Mouse (Mus musculus) olfactory bulb, adult 2 months (tissue): ENCODE measurements around the gene Stip1. TPM values are rescaled to one million over a fixed set of nuclear protein-coding genes. Genes with fewer than 3 reads are reported as not detected.

Experiments used
- H3K27ac ChIP-seq: fragments of 200-500 bp; 2 replicates; pipeline ENCODE4 v1.5.1; 2012; ENCODE audit warnings: low read depth, low read length; ENCODE audit not compliant: insufficient read depth
- H3K4me1 ChIP-seq: fragments of 200-500 bp; 2 replicates; pipeline ENCODE4 v1.6.1; 2012; ENCODE audit warnings: low read length; ENCODE audit not compliant: control insufficient read depth, insufficient read depth
- H3K4me3 ChIP-seq: fragments of 200-500 bp; 2 replicates; pipeline ENCODE4 v1.5.1; 2012; ENCODE audit warnings: mild to moderate bottlenecking, low read depth, low read length, moderate library complexity; ENCODE audit not compliant: insufficient read depth
- CTCF ChIP-seq: fragments of 200-500 bp; IDR thresholded peaks from 2 replicates; pipeline ENCODE4 v1.5.1; 2012; ENCODE audit warnings: low read depth, mild to moderate bottlenecking, low read length, moderate library complexity; ENCODE audit not compliant: insufficient read depth
- POLR2A ChIP-seq: fragments of 200-500 bp; IDR thresholded peaks from 2 replicates; pipeline ENCODE4 v1.6.1; 2012; ENCODE audit warnings: mild to moderate bottlenecking, low read depth, low read length, moderate library complexity; ENCODE audit not compliant: insufficient read depth
- WGBS: fragments of 180-500 bp; shearing (Covaris S2); methylation state at CpG from one replicate; pipeline ENCODE4 v1.1.7; 2018; 5-methylcytosine and 5-hydroxymethylcytosine counted together
- polyA plus RNA-seq: library from polyadenylated mRNA; stranded (reverse); fragments of >200 nt; gene quantifications from 2 replicates; pipeline ENCODE4 v1.2.4, GENCODE M21; 2012; ENCODE audit warnings: low replicate concordance; ENCODE audit not compliant: missing spikeins, insufficient read depth, insufficient read length

Gene Stip1
- polyA plus RNA-seq, 1 experiment: 145 TPM

DNA sequence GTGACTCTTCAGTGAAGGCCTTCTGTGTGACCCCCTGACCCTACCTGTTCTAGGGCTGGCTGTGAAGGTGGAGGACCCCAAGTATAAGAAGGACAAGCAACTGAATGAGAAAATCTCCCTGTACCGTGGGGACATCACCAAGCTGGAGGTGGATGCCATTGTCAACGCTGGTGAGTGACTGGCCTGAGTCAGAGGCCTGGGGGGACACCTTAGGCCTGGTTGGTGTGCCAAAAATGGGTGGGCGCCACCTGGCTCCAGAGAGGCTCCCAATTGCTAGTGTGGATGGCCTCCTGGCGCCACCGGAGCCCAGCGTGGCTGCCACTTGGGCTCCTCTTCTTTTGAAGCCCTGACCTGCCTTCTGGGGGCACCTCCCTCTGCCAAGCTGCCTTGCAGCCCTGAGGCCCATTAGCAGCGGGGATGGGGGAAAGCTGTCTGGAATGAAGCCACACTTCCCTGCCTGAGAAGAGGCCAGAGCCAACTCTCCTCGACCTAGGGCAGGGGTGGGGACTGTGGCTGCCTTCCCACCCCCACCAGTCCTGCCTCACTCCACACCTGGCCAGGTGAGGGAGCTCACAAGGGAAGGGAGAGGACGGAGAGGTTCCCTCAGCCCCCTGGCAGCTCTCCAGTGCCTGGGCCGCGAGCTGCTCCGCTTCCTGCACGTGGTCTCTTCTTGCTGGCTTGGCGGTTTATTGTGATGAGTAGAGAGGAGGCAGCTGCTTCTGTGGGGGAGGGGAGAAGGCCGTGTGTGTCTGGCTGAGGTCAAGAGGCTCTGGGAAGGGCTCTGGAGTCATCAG, 26.5 kb upstream of the Stip1 start:
- Histone ChIP-seq H3K27ac (no peak overlapping the region), H3K4me1 (peaks cover 39% of the 10 kb centered on the region), H3K4me3 (no peak overlapping the region)
- 39% methylated on average over 15 of the region's 15 CpGs for WGBS
- TF ChIP-seq CTCF: no peak
- no peak for TF ChIP-seq POLR2A

DNA sequence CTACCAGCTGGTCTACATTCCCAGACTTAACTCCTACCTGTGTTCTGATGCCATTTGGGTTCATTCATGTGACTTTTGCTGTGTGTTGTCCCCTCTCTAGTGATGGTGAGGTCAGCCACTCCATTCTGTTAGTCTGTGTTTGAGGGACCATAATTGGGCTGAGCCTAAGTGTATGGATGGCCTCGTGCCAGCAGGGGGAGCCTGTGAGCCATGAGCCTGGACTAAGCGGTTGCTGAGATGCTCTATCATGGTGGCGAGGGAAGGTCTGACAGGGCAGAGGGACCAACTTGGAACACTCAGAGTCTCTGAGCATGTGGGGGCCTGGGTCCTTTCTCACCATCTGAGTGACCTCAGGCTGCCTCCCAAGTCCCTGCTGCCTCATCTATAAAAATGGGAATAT, 24.8 kb upstream of the Stip1 start:
- no peak overlapping the region for H3K4me3 ChIP-seq
- no peak overlapping the region for H3K27ac ChIP-seq
- H3K4me1 ChIP-seq: peaks cover 33% of the 10 kb centered on the region
- TF ChIP-seq POLR2A (0 out of 2 replicates have a peak, but pooled peaks have one; percentile 14), CTCF (peak; percentile 83)
- WGBS: 2% methylated on average over 3 of the region's 3 CpGs

DNA sequence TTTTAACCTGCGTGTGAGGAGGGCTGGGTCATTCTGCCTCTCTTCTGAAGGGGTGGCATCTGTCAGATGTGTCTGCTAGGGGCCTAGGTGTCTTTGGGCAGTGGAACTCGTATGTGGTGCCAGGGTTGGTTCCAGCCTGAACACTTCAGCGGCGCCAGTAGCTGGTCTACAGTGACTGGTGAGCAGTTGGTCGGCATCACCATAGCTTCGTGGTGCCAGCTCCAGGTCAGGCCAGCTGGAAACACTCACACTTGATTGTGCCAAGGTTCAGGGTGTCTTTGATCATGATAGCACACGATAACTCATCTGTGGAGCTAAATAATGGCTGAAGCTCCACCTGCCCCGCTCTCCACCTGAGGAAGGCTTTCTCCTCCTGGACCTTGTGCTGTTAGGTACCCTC, 23.1 kb upstream of the Stip1 start:
- WGBS: 88% methylated on average over 8 of the region's 8 CpGs
- no peak overlapping the region for H3K27ac ChIP-seq
- no peak overlapping the region for H3K4me3 ChIP-seq
- H3K4me1 ChIP-seq: peaks cover 24% of the 10 kb centered on the region
- TF ChIP-seq CTCF (no peak), POLR2A (no peak)

DNA sequence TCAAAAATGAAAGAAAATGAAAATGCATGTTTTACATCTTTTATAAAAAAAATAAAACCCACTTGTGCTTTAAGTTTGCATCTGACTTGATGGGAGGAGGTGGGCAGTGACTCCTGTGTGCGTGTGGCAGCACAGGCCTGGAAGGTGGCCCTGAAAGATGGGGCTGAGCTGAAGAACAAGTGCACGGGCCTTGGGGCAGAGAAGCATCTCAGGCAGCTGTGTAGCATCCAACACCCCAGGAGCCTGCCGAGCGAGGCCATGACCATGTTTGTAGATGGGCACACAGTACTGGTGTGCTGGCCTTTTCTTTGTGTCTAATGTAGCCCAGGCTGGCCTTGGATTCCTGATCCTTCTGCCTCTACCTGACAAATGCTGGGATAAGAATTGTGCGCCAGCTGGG, 22.3 kb upstream of the Stip1 start:
- no peak overlapping the region for H3K27ac ChIP-seq
- TF ChIP-seq CTCF (no peak), POLR2A (no peak)
- 93% methylated on average over 5 of the region's 5 CpGs for WGBS
- no peak overlapping the region for H3K4me3 ChIP-seq
- H3K4me1 ChIP-seq: peaks cover 25% of the 10 kb centered on the region

DNA sequence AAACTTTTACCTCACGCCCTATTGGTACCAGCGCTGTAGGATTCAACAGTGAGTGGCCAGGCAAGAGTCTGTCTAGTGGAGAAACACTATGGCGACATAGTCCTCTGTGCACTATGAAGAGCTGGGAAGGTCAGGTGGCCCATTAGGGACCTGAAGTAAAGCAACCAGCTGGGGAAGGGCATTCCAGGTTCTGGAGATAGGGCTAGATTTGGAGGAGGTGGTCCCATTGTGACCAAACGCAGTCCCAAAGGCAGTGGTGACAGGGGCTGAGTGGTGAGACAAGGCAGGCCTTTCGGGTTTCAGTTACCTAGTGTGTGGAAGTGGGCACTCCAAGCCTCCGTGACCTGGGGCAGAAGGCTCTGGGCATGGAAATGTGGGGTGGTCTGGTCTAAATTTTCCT, 18.8 kb upstream of the Stip1 start:
- Histone ChIP-seq H3K4me3 (no peak overlapping the region), H3K4me1 (peaks cover 23% of the 10 kb centered on the region), H3K27ac (no peak overlapping the region)
- no peak for TF ChIP-seq CTCF
- TF ChIP-seq POLR2A: no peak
- WGBS: 88% methylated on average over 6 of the region's 6 CpGs

DNA sequence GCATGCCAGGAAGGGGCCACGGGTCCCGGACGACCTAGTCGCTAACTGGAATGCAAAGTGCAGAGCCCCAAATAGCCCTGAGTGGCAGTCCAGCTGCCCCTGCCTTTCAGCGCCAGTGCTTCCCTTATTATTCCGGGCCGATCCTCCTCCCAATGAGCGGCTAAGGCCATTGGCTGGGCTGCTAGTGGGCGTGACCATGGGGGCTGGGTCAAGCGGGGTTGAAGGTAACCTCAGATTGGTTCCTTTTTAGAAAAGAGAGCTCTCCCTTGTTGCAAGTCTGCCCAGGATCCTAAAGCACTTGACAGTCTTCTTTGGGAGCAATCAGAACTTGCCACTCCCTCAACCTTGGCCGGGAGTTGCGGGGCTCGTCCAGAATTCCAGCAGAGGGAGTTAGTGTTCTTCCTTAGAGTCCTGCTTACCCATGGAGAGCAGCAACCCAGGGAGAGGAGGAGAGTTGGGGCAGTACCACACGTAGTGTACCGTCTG, 18.0 kb upstream of the Stip1 start:
- Histone ChIP-seq H3K4me3 (peak overlapping the region; percentile 67), H3K27ac (no peak overlapping the region), H3K4me1 (peaks cover 23% of the 10 kb centered on the region)
- TF ChIP-seq CTCF (no peak), POLR2A (no peak)
- 2% methylated on average over 15 of the region's 15 CpGs for WGBS

DNA sequence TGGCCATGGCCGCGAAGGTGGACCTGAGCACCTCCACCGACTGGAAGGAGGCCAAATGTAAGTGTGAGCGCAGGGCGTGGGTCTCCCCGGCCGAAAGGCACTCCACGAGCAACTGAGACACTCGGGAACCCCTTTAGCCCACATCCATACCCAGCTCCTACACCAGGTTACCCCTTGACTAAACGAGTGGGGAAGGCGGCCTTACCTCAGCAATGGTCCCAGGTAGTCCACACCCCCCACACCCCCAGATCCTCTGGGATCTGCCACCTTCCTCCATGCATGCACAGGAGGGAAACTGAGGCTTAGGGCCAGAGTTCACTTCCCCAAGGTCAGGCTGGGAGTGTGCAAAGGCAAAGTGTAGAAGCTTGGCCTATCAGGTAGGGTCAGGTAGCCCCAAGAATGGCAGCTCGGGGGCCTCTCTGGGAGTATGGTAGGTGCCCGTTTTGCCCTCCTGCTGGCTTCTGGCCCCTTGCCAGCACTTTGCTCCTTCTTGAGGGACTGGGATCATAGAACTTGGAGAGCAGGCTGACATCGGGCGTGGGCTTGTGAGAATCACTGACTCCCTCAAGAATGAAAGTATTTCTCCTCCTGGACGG, 17.5 kb upstream of the Stip1 start:
- peaks cover 23% of the 10 kb centered on the region for H3K4me1 ChIP-seq
- peak overlapping the region; percentile 67 for H3K4me3 ChIP-seq
- no peak for TF ChIP-seq POLR2A
- TF ChIP-seq CTCF: no peak
- H3K27ac ChIP-seq: no peak overlapping the region
- 1% methylated on average over 16 of the region's 16 CpGs for WGBS

DNA sequence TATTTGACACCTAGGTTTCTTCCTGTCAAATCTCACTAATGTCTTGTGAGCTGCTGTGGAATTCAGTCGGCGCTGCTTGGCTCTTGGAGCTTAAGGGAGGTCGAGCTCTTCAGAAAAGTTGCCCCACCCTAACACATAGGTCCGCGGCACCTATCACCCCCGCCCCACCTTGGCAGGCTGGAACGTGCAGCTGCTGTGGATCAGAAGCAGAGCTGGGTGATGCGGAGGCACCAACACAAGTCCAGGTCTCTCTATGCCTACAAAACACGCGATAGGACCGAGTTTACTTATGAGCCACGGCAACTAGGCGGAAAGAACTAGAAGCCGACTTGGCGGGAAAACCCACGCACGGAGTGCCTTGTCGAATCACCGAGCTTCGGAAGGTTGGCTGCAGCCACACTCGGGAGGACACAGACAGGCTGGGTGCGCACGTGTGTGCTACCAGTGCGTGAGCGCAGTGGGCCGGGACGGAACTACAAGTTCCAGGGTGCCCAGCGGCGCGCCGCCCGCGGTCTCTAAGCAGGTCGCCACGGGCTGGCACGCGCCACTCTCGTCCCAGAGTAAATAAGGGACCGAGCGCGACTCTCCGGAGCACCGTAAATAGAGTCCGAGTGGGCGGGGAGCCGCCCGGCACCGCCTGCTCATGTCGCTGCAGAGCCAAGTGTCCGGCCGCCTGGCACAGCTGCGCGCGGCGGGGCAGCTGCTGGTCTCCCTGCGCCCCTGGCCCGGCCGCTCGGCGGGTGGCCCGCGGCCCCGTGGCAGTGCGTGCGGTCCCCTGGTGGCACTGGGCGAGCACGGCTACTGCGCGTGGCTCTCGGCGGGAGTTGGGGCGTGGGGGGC, 16.7 kb upstream of the Stip1 start, which contains the start of gene Macrod1:
TSS of gene Macrod1 (plus strand) at position 563 of the 840 bp plus-strand sequence.
- Histone ChIP-seq H3K4me1 (peaks cover 23% of the 10 kb centered on the region), H3K4me3 (peak within 1 kb of the TSS; percentile 67), H3K27ac (no peak within 1 kb of the TSS)
- TF ChIP-seq POLR2A (0 out of 2 replicates have a peak, but pooled peaks have one; percentile 29), CTCF (no peak)
- 1% methylated on average over 72 of the region's 72 CpGs for WGBS

DNA sequence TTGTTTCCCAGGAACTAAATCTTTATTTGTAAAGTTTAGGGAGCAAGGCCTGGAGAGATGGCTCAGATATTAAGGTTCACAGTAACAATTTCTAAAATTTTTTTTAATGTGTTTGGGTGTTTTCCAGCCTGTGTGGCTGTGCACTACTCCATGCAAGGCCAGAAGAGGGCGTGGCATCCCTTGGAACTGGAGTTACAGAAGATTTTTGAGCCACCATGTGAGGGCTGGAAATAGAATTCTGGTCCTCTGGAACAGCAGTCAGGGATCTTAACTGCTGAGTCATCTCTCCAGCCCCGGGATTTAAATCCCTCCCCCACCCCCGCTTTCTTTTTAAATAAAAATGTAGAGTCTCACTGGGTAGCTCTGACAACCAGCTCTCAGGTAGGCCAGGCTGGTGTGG, 15.4 kb upstream of the Stip1 start:
- peaks cover 23% of the 10 kb centered on the region for H3K4me1 ChIP-seq
- H3K4me3 ChIP-seq: no peak overlapping the region
- peak overlapping the region; percentile 56 for H3K27ac ChIP-seq
- 26% methylated on average over 3 of the region's 3 CpGs for WGBS
- no peak for TF ChIP-seq CTCF
- TF ChIP-seq POLR2A: no peak
